Mouse (Mus musculus) effector memory CD4-positive, alpha-beta T cell, adult 5 months (primary cell): ENCODE results near the gene Emc3. TPM values are rescaled to one million over a fixed set of nuclear protein-coding genes. Genes with fewer than 3 reads are reported as not detected.

Source experiments
- polyA plus RNA-seq: library from polyadenylated mRNA; unstranded; fragments of 100-300 nt; shearing (Covaris generic); gene quantifications from one replicate; pipeline ENCODE4 v1.2.1, GENCODE M21; 2017

Emc3 gene
- 84.2 TPM for polyA plus RNA-seq

GRCm38 (mm10) chr6:113530932-113531839 is at the start of gene Emc3, which contains the start of gene Fancd2:
Gene Emc3 (minus strand): TSS chr6:113531652.
Gene Fancd2 (plus strand): TSS chr6:113531682.

GRCm38 (mm10) chr6:113501388-113502084 is 29.9 kb downstream of the Emc3 start, which contains the start of gene Prrt3:
Gene Prrt3 (minus strand): TSS chr6:113501931.

GRCm38 (mm10) chr6:113483100-113483615 is 48.3 kb downstream of the Emc3 start, which contains the start of gene Creld1:
Gene Creld1 (plus strand): TSS chr6:113483297.

GRCm38 (mm10) chr6:113471297-113471936 is 60.0 kb downstream of the Emc3 start, which contains the start of gene Il17rc:
Gene Il17rc (plus strand): TSS chr6:113471427.

Other genes starting within 250 kb of the Emc3 start
- gene Cpne9, start 249.3 kb downstream of the Emc3 start, polyA plus RNA-seq, result not detected
- gene Brpf1, start 224.5 kb downstream of the Emc3 start, polyA plus RNA-seq, result 50.9 TPM
- gene Ogg1, start 204.7 kb downstream of the Emc3 start, polyA plus RNA-seq, result 4.6 TPM
- gene Camk1, start 187.7 kb downstream of the Emc3 start, polyA plus RNA-seq, result 0.47 TPM
- gene Tada3, start 153.8 kb downstream of the Emc3 start, polyA plus RNA-seq, result 28.9 TPM
- 335 TPM for gene Arpc4, start 153.5 kb downstream of the Emc3 start, polyA plus RNA-seq
- gene Ttll3, start 142.4 kb downstream of the Emc3 start, polyA plus RNA-seq, result 12.0 TPM
- 11.5 TPM for gene Rpusd3, start 112.3 kb downstream of the Emc3 start, polyA plus RNA-seq
- not detected for gene Cidec, start 95.9 kb downstream of the Emc3 start, polyA plus RNA-seq
- 18.1 TPM for gene Jagn1, start 89.1 kb downstream of the Emc3 start, polyA plus RNA-seq
- gene Il17re, start 73.2 kb downstream of the Emc3 start, polyA plus RNA-seq, result 0.22 TPM
- gene Il17rc, start 60.2 kb downstream of the Emc3 start, polyA plus RNA-seq, result not detected
- gene Creld1, start 48.4 kb downstream of the Emc3 start, polyA plus RNA-seq, result 5.5 TPM
- 0.19 TPM for gene Prrt3, start 29.7 kb downstream of the Emc3 start, polyA plus RNA-seq
- 1.5 TPM for gene Fancd2, start within 50 bp of the Emc3 start, polyA plus RNA-seq
- gene Fancd2os, start 69.1 kb upstream of the Emc3 start, polyA plus RNA-seq, result not detected
- gene Brk1, start 73.1 kb upstream of the Emc3 start, polyA plus RNA-seq, result 142 TPM
- 28.3 TPM for gene Vhl, start 92.3 kb upstream of the Emc3 start, polyA plus RNA-seq
- gene Irak2, start 106.8 kb upstream of the Emc3 start, polyA plus RNA-seq, result 123 TPM
- gene Tatdn2, start 165.4 kb upstream of the Emc3 start, polyA plus RNA-seq, result 26.4 TPM
- not detected for gene Ghrl, start 188.2 kb upstream of the Emc3 start, polyA plus RNA-seq
- gene Sec13, start 209.1 kb upstream of the Emc3 start, polyA plus RNA-seq, result 124 TPM